Mouse (Mus musculus) heart, embryonic 11.5 days (tissue): ENCODE measurements around the gene Npepps. TPM values are rescaled to one million over a fixed set of nuclear protein-coding genes. Genes with fewer than 3 reads are reported as not detected.
"Not testable (repeated sequence)": the region's sequence is repeated elsewhere in the genome, so short reads cannot be mapped to it uniquely, and the experiment has no call there.

ENCODE experiments used
- ATAC-seq: fragments of 200-750 bp; cut with Nextera tagmentation; replicated peaks from 2 replicates; pipeline ENCODE4 v1.8.0; 2017; ENCODE audit warnings: moderate library complexity; ENCODE audit not compliant: insufficient number of reproducible peaks, low FRiP score, low TSS enrichment
- H3K27ac ChIP-seq: fragments of 300-500 bp; sonication (generic); 2 replicates; pipeline ENCODE4 v1.5.1; 2014; ENCODE audit warnings: mild to moderate bottlenecking, low read depth, low read length
- H3K27me3 ChIP-seq: fragments of 300-500 bp; sonication (generic); 2 replicates; pipeline ENCODE4 v1.6.1; 2014; ENCODE audit warnings: mild to moderate bottlenecking, low read length, mixed read lengths; ENCODE audit not compliant: control insufficient read depth, insufficient read depth
- H3K36me3 ChIP-seq: fragments of 300-500 bp; sonication (generic); 2 replicates; pipeline ENCODE4 v1.6.1; 2014; ENCODE audit warnings: mild to moderate bottlenecking, low read length, moderate library complexity, mixed read lengths; ENCODE audit not compliant: control insufficient read depth, insufficient read depth
- H3K4me1 ChIP-seq: fragments of 300-500 bp; sonication (generic); 2 replicates; pipeline ENCODE4 v1.6.1; 2014; ENCODE audit warnings: low read length; ENCODE audit not compliant: control insufficient read depth, insufficient read depth
- H3K4me2 ChIP-seq: fragments of 300-500 bp; sonication (generic); 2 replicates; pipeline ENCODE4 v1.6.1; 2014; ENCODE audit warnings: mild to moderate bottlenecking, moderate library complexity
- H3K4me3 ChIP-seq: fragments of 300-500 bp; sonication (generic); 2 replicates; pipeline ENCODE4 v1.5.1; 2014; ENCODE audit warnings: low read depth, low read length
- H3K9ac ChIP-seq: fragments of 300-500 bp; sonication (generic); 2 replicates; pipeline ENCODE4 v1.6.1; 2014; ENCODE audit warnings: mild to moderate bottlenecking, low read depth, low read length, moderate library complexity
- H3K9me3 ChIP-seq: fragments of 300-500 bp; sonication (generic); replicated peaks from 2 replicates; pipeline ENCODE4 v1.6.1; 2016; ENCODE audit warnings: low read length; ENCODE audit not compliant: control insufficient read depth
- WGBS: fragments of 180-500 bp; shearing (Covaris S2); extraction: QIAGEN DNeasy Blood & Tissue Kit; methylation state at CpG from one replicate; pipeline ENCODE4 v1.1.7; 2014; ENCODE audit not compliant: insufficient replicate concordance; 5-methylcytosine and 5-hydroxymethylcytosine counted together
- polyA plus RNA-seq: library from polyadenylated mRNA; unstranded; fragments of >200 nt; fragmentation: Nextera tagmentation; extraction: Ambion mirVana; gene quantifications from 2 replicates; pipeline ENCODE4 v1.2.1, GENCODE M21; 2014

Gene Npepps
- polyA plus RNA-seq, 1 experiment from 2014 or later: 78.0 TPM

DNA sequence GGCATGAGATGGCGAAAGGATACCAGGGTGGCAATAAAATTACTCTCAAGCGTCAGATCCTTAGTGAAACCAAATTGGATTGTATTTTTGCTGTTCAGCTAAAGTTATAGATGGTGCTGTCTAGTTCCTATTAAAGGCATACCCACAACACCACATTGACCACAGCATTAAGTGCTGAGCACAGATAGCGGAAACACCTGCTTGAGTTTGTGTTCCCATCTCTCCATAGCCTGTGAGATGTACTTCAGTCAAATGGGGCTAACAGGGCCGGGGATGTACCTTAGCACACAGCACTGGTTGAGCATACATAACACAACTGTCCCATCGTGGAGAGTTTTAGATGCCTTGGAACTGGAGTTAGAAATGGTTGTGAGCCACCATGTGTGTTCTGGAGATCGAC, 89.4 kb downstream of the Npepps start:
- Histone ChIP-seq H3K27me3 (no peaks in the 10 kb centered on the region), H3K27ac (no peak overlapping the region), H3K4me2 (no peak overlapping the region), H3K9ac (no peak overlapping the region), H3K4me3 (no peak overlapping the region), H3K4me1 (peaks cover 12% of the 10 kb centered on the region), H3K36me3 (0 out of 2 replicates have a peak, but pooled peaks cover 2% of the 10 kb centered on the region), H3K9me3 (no peaks in the 10 kb centered on the region)
- no peak for ATAC-seq
- 89% methylated on average over 6 of the region's 6 CpGs for WGBS

- WGBS: 85% methylated on average over 6 of the region's 6 CpGs
- H3K27ac ChIP-seq: peak overlapping the region; percentile 99; the same call in 1 of the 2 replicates
- H3K27me3 ChIP-seq, ATAC-seq, H3K4me3 ChIP-seq, H3K9me3 ChIP-seq, H3K36me3 ChIP-seq, H3K9ac ChIP-seq: not testable (repeated sequence)
- peak overlapping the region; percentile 94 for H3K4me2 ChIP-seq
- peaks cover 21% of the 10 kb centered on the region for H3K4me1 ChIP-seq
Observed at GRCm38 (mm10) chr11:97189645-97190044, 90.8 kb downstream of the Npepps start.

DNA sequence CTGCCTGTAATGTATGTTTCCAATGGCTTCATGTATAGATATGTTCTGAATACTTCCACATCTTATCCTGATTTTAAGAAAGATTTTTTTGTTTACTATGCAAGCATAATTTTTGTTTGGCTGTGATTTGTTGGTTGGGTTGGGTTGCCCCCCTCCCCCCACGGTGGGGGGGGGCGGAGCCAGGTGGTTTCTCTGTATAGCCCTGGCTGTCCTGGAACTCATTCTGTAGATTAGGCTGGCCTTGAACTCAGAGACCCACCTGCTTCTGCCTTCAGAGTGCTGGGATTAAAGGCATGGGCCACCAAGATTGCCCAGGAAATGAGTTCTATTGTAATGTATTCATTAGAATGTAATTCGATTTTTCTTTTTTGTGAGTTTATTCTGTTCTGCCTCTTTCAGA, 91.2 kb downstream of the Npepps start:
- H3K4me1 ChIP-seq: peaks cover 25% of the 10 kb centered on the region
- no peak overlapping the region for H3K9ac ChIP-seq
- no peak for ATAC-seq

GRCm38 (mm10) chr11:97188643-97188955, 91.8 kb downstream of the Npepps start:
- no peak for ATAC-seq
- peak overlapping the region; percentile 94 for H3K4me2 ChIP-seq
- WGBS: under 1% methylated on average over 15 of the region's 15 CpGs
- H3K9me3 ChIP-seq: no peaks in the 10 kb centered on the region
- no peaks in the 10 kb centered on the region for H3K27me3 ChIP-seq
- H3K4me1 ChIP-seq: peaks cover 29% of the 10 kb centered on the region
- peak overlapping the region; percentile 95 for H3K4me3 ChIP-seq
- peaks cover 12% of the 10 kb centered on the region for H3K36me3 ChIP-seq
- H3K27ac ChIP-seq: peak overlapping the region; percentile 99
- H3K9ac ChIP-seq: peak overlapping the region; percentile 86

More for the DNA sequence above, 91.2 kb downstream of the Npepps start:
- Histone ChIP-seq H3K27ac (peak overlapping the region; percentile 99), H3K4me3 (peak overlapping the region; percentile 95), H3K9me3 (no peaks in the 10 kb centered on the region), H3K27me3 (no peaks in the 10 kb centered on the region), H3K36me3 (peaks cover 8% of the 10 kb centered on the region), H3K4me2 (peak overlapping the region; percentile 94)
- 37% methylated on average over 3 of the region's 3 CpGs for WGBS

GRCm38 (mm10) chr11:97187764-97188642, 92.4 kb downstream of the Npepps start, which contains the start of gene Kpnb1:
Gene Kpnb1, minus strand, starts transcription at chr11:97187881.
- peak; percentile 94 for ATAC-seq

GRCm38 (mm10) chr11:97186947-97187763, 93.3 kb downstream of the Npepps start:
- WGBS: 0% methylated on average over 65 of the region's 74 CpGs
- no peaks in the 10 kb centered on the region for H3K9me3 ChIP-seq

More at GRCm38 (mm10) chr11:97187764-97188642, 92.4 kb downstream of the Npepps start, which contains the start of gene Kpnb1:
- peak within 1 kb of the TSS; percentile 94 for H3K4me2 ChIP-seq
- 1% methylated on average over 81 of the region's 101 CpGs for WGBS
- H3K27ac ChIP-seq: peak within 1 kb of the TSS; percentile 99
- peaks cover 29% of the 10 kb centered on the region for H3K4me1 ChIP-seq
- no peaks in the 10 kb centered on the region for H3K9me3 ChIP-seq
- no peaks in the 10 kb centered on the region for H3K27me3 ChIP-seq
- peaks cover 16% of the 10 kb centered on the region for H3K36me3 ChIP-seq
- peak within 1 kb of the TSS; percentile 98 for H3K9ac ChIP-seq
- H3K4me3 ChIP-seq: peak within 1 kb of the TSS; percentile 95

GRCm38 (mm10) chr11:97185704-97186614, 94.5 kb downstream of the Npepps start:
- Histone ChIP-seq H3K36me3 (peaks cover 36% of the 10 kb centered on the region), H3K4me2 (peak overlapping the region; percentile 72), H3K27me3 (no peaks in the 10 kb centered on the region), H3K4me3 (peak overlapping the region; percentile 95), H3K9me3 (no peaks in the 10 kb centered on the region), H3K9ac (peak overlapping the region; percentile 73), H3K4me1 (peaks cover 29% of the 10 kb centered on the region), H3K27ac (peak overlapping the region; percentile 58; the same call in 1 of the 2 replicates)
- no peak for ATAC-seq
- 53% methylated on average over 5 of the region's 5 CpGs for WGBS

More at GRCm38 (mm10) chr11:97186947-97187763, 93.3 kb downstream of the Npepps start:
- no peaks in the 10 kb centered on the region for H3K27me3 ChIP-seq
- H3K4me2 ChIP-seq: peak overlapping the region; percentile 72
- H3K9ac ChIP-seq: peak overlapping the region; percentile 98
- ATAC-seq: peak; percentile 73
- peak overlapping the region; percentile 95 for H3K4me3 ChIP-seq
- H3K36me3 ChIP-seq: peaks cover 24% of the 10 kb centered on the region
- peak overlapping the region; percentile 99 for H3K27ac ChIP-seq
- H3K4me1 ChIP-seq: peaks cover 29% of the 10 kb centered on the region

- Histone ChIP-seq H3K9me3 (no peaks in the 10 kb centered on the region), H3K9ac (no peak overlapping the region), H3K4me1 (peaks cover 29% of the 10 kb centered on the region), H3K27ac (no peak overlapping the region), H3K36me3 (peaks cover 45% of the 10 kb centered on the region), H3K27me3 (no peaks in the 10 kb centered on the region), H3K4me2 (no peak overlapping the region), H3K4me3 (no peak overlapping the region)
- ATAC-seq: no peak
- WGBS: 73% methylated on average over 5 of the region's 5 CpGs
Observed at GRCm38 (mm10) chr11:97184875-97185274, 95.6 kb downstream of the Npepps start.
